Mouse (Mus musculus): ENCODE data around the gene Ilf2.

Ilf2 gene

GRCm38 (mm10) chr3:90475831-90476611 lies at the start of gene Ilf2:
Gene Ilf2, plus strand, starts transcription at chr3:90476126.
- peak; percentile 98 for DNase-seq (ENCODE audit: low read depth)

DNA sequence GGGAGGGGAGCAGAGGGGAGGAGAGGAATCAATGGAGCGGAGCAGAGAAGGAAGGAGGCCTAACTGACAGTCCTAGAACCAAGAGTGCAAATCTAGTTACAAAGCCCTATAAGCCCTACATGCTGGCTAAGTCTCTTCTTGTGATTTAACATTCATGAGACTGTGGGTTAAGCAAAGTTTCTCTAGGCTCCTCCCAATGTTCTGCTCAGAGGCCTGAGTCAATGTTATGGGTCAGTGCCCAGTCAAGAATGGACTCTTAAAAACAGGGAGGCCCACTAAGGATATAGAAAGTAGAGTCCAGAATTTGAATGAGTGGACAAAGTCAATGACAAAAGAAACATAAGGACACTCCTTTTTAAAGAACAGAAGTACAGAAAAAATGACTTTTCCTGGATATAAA lies 48.4 kb upstream of the Ilf2 start:
- DNase-seq (ENCODE audit: low read depth): peak; percentile 87

GRCm38 (mm10) chr3:90428186-90428585 lies 47.7 kb upstream of the Ilf2 start:
- DNase-seq (ENCODE audit: low read depth): peak; percentile 50

DNA sequence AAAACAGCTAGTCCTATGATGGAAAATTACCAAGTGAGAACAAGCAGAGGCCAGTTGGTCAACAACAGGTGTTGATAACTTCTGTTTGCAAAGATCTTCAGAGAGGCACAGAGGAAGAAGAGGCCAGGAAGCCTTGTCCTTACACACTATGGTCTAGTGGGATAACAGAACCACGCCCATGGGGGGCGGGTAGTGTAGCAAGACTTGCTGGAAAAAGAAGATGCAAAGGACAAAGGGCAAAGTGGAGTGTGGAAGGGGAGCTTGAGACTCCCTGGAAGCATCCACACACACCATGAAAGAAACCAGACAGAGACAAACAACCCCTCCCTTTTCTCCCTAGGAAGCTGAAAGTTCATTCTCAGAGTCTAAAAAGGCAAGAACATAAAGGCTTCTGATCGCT lies 46.4 kb upstream of the Ilf2 start:
- no peak for DNase-seq (ENCODE audit: low read depth)

DNA sequence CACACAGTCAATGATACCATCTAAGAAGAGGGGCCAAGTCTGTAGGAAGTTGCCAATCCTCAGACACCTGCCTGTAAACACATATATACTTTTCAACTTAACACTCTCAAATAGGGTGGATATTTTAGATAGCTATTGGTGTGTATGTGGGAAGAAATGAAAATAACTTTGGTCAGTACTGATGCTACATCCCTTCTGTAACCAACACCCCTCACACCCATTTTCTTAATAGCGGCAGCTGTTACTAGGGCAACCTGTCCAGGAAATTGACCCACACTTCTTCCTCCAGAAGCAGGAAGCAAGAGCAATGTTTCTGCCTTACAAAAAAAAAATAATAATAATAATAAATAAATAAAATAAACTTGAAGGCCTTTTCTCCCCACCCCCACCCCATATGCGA lies 43.6 kb upstream of the Ilf2 start:
- no peak for DNase-seq (ENCODE audit: low read depth)

GRCm38 (mm10) chr3:90432811-90433219 lies 43.1 kb upstream of the Ilf2 start:
- DNase-seq (ENCODE audit: low read depth): no peak

GRCm38 (mm10) chr3:90433381-90434020 lies 42.4 kb upstream of the Ilf2 start, which contains the start of gene Ints3:
Gene Ints3, minus strand, starts transcription at chr3:90433622.
- peak; percentile 99 for DNase-seq (ENCODE audit: low read depth)

DNA sequence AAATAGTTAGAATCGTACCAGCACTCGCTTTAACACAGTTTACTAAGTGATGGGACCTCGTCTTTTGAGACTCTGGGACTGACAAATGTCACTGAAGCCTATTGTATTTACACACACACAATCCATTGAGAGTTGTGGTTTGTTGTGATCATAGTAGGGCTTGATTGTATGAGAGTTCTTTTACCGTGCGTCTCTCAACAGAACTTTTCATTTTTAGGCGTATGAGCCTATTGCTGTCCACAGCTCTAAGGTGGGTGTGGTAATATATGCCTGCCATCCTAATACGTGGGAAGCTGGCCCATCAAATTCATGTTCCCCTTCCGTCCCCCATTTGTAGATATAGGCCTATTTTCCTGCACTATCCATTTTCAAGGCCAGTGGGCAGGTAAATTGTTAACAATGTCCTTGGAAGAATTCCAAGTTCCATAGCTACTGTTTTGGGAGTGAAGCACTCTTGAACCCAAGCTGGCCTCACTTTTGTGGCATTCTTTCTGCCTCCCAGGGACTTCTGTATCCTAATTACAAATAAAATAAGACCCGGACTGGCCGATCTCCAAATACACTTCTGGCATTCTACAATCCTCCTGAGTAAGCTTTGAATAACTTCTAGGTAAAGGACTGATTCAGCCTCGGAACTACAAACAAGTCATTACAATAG lies 41.7 kb upstream of the Ilf2 start:
- no peak for DNase-seq (ENCODE audit: low read depth)

GRCm38 (mm10) chr3:90437131-90437530 lies 38.8 kb upstream of the Ilf2 start:
- peak; percentile 36 for DNase-seq (ENCODE audit: low read depth)

DNA sequence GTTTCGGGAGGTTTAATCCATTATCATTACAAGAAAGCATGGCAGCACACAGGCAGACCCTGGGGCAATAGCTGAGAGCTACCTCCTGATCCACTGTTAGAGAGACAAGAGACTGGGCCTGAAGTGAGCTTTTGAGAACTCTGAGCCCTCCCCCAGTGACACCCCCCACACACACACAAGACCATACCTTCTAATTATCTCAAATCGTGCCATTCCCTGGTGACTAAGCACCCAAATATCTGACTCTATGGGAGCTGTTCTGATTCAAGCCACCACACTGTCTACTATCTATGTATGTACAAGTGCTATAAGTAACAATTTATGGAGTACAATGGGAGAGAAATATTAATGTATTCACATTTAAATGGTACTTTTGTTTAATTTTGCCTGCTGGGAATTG lies 35.2 kb upstream of the Ilf2 start:
- DNase-seq (ENCODE audit: low read depth): peak; percentile 30

DNA sequence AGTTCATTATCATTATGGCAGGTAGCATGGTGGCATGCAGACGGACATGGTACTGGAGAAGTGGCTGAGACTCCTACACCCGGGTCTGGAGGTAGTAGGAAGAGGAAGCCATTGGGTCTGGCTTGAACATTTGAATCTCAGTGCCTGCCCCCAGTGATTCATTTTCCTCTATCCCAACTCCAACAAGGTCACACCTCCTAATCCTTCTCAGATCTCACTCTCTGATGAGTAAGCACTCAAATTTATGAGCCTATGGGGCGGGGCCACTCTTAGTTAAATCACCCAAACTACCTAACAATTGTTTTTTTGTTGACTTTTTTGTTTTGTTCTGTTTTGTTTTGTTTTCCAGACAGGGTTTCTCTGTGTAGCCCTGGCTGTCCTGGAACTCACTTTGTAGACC lies 31.9 kb upstream of the Ilf2 start:
- DNase-seq (ENCODE audit: low read depth): peak; percentile 20

GRCm38 (mm10) chr3:90445417-90446200 lies 30.3 kb upstream of the Ilf2 start:
- DNase-seq (ENCODE audit: low read depth): no peak

DNA sequence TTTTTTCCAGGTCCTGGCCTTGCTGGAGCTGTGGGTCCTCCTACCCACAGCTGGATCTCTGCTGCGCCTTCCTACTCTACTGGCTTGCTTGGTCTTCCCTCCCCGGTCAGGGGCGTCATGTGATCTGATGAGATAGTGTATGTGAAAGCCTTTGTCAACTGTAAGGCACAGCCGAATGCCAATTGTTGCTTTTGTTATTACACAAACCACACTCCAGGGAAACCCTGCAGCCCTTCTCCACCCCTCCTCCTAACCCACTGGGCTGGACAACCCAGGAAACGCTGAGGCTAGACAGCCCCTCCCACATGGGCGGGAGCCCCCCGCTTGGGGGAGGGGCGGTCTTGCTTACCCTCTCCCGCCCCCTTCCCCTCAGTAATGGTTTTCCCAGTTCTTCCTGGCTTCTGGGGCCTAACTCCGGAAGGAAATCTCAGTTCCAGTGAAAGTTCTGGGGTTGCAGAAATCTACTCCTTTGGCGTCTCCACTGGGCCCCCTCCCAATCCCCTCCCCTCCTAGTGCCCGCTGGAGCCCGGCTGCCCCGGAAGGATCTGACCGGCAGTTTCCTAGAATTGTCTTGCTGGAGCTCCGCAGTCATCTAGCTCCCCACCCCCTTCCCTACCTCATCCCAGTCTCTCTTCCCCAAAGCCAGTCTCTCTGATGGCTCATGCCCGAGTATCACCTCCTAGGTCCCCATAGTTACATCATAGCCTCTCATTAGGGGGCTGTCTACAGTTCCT lies 29.4 kb upstream of the Ilf2 start:
- peak; percentile 82 for DNase-seq (ENCODE audit: low read depth)

DNA sequence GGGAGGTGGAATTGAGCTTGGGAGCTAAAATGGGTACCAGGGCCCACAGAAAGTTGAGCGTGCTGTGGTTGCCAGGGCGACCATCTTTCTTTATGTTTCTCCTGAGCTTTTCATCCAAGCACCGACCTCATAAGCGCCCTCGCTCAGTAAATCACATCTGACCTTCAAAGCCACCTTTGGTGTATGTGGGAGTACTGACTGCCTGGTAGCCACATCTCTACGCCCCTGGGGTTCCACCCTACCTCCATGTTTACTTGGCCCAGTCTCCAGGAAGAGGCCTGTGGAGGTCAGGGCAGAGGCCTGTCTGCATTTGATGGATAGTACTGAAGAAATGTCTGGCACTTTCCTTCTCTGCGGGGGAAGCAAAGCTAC lies 28.8 kb upstream of the Ilf2 start:
- DNase-seq (ENCODE audit: low read depth): no peak

- no peak for DNase-seq (ENCODE audit: low read depth)
Observed at GRCm38 (mm10) chr3:90448626-90449025, 27.3 kb upstream of the Ilf2 start.

DNA sequence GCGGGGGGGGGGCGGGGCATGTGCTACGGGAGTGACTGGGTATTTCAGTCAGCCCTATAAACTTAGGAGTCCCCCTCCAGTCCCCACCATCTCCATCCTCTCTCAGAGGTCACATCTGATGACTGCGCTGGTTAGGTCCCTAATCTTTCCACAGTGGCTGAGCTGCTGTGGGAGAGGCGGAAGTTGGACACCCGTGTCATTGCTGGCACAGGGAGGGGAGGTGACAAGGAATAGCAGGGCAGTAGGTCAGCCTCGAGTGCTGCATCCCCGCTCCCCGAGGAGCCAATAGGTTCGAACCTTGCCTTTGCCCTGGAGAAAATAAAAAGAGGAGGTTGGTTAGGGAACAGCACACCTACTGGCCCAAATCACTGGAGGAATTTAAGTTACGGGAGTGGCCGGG lies 25.1 kb upstream of the Ilf2 start:
- DNase-seq (ENCODE audit: low read depth): no peak

- DNase-seq (ENCODE audit: low read depth): peak; percentile 23
Observed at GRCm38 (mm10) chr3:90451396-90452095, 24.4 kb upstream of the Ilf2 start.

DNA sequence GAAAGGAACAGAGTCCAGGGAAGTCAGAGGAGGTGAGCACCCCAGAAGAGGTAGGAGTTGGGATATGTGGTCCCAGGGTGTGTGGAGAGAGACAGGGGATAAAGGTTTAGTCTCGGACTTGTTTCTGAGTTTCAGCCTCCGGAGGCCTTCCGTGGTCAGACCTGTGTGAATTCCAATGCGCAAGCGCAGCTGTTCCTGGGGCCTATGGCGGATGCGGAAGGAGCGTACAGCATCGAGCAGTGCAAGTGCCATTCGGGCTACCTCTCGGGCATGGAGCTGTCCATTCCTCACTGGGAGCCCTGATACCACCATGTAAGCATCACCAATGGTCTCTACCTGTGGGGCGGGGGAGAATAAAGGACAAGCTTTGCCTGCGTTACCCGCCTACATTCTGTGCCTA lies 21.0 kb upstream of the Ilf2 start:
- no peak for DNase-seq (ENCODE audit: low read depth)

DNA sequence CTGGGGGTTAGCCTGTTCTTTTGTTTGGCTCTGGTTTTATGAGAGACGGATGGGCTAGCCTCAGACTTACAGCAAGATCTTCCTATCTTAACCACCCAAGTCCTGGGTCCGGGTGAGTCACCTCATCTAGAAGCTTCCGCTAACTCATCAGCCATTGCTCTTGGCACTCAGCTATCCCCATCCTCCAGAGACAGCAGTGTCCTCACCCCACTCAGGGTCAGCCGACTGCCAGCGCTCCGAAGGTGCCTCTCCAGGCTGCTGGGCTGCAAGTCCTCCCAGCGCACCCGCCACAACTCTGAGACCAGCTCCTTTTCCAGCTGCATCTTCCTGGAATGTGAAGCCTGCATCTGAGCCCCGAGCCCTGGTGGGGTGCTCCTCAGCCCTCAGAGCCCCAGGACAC lies 16.2 kb upstream of the Ilf2 start:
- no peak for DNase-seq (ENCODE audit: low read depth)

- no peak for DNase-seq (ENCODE audit: low read depth)
Observed at GRCm38 (mm10) chr3:90460315-90460714, 15.6 kb upstream of the Ilf2 start.

DNA sequence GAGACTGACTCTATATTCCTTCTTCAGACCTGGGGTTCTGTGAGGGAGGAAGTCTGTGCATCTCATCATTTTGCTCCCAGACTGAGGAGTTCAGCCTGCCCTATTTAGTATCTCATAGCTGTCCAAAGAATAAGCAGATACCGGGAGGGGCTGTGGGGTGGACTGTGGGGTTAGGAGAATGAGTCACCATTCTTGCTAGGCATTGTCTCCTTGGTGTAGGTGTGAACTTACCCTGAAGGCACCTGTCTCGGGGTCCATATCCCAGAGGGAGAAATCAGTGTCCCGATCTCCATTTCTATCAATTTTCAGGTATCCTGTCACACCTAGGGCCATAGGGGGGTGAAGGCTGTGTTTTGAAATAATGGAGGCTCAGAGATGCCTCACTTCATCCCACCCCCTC lies 14.0 kb upstream of the Ilf2 start:
- no peak for DNase-seq (ENCODE audit: low read depth)

All from NIH3T3 (cell line).